Mouse (Mus musculus) testis, postnatal 10 days (tissue): Measurements from ENCODE around the gene Chrnb2.

Experiments
- DNase-seq: peaks from one replicate; pipeline ENCODE4 v3.0.0; 2021; ENCODE audit warnings: low spot score

The Chrnb2 gene

DNA sequence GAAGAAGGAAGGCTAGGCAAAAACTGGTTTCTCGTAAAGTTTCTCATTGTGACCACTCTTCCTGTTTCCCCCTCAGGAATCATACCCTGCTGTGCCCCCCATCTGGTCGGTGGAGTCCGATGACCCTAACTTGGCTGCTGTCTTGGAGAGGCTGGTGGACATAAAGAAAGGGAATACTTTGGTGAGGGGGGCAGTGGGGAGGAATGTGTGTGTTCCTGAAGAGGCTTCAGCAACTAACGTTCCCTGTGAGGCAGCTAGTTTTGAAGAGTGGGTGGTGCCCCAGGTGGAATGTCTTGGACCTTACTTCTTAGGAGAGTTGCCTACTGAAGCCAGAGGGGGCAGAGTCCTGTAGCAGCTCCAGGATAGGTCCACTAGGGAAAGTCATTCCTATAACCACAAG is 11.6 kb upstream of the Chrnb2 start:
- DNase-seq: no peak

DNA sequence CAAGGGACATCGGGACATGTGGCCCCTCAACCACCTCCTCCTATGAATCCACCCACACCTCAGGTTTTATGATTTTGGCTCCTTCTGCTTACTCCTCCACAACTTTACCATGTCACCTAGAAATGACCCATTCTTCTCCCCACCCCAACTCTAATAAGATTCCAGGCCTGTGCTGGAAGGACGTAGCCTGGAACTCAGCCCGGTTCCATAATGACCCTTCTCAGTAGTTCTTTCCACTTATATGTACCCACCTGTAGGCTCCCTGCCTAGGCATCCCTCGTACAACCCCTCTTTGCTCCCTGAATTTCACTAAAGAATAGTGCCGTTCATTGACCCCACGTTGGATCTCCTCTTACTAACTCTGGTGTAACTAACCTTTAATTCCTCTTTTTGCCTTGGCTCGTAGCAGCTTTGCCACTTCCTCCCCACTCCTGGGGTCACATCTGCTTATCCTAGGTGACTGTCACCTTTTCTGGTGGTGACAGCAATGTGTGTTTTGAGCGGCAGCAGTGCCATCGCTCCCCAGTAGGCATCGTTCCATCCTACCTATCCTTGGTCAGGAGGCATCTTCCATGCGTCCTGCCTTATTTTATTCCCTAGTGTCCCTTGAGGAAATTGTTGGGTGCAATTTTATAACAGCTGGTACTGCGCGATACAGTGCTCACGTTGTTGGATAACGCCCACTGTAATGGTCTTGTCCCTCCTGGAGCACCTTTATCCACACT is 10.0 kb upstream of the Chrnb2 start:
- no peak for DNase-seq

DNA sequence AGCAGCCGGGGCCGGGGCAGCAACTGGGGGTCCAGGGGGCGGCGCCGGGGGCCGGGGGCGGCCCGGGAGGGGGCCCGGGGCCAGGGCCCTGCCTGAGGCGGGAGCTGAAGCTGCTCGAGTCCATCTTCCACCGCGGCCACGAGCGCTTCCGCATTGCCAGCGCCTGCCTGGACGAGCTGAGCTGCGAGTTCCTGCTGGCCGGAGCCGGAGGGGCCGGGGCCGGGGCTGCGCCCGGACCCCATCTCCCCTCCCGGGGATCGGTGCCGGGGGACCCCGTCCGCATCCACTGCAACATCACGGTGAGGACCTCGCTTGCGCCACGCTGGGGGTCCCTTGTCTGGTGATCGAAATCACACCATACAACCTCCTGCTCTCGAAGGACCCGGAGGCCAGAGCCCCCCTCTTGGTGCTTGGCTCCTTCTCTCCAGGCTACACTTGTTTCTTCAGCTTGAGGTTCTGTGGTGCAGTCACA is 9.3 kb upstream of the Chrnb2 start:
- DNase-seq: peak; percentile 70

DNA sequence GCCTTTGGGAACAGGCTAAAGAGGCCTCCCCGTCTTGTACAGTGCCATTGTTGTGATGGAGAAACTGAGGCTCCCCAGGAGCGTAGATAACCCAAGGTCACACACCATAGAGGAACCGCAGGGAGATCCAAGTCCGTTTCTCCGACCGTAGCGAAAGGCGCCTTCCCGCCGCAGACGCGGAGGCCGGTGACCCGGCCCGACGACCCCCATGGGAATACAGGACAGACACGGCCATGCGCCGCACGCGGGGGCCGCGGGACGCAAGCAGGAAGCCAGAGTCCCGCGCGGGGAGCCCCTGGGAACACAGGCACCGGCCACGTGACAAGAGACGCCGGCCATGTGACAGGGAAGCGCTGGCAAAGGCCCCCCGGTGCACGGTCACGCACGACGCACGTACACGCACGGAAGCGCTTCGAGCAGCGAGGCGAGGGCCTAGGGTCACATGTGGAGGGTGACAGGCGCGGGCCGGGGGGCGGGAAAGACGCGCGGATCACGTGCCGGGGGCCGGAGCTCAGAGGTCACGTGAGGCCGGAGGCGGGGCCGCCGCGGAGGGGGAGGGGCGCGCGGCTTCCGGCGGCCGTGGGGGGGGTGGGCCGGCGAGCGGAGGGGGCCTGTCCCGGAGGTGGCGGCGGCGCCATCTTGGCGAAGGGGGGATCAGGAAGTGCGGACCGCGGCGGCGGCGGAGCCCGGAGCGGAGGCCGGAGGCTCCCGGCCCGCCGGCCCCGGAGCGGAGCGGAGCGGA is 8.7 kb upstream of the Chrnb2 start, which contains the start of gene Ube2q1:
Gene Ube2q1, plus strand, starts transcription at position 649 of the 742 bp plus-strand sequence.
- DNase-seq: peak; percentile 98

DNA sequence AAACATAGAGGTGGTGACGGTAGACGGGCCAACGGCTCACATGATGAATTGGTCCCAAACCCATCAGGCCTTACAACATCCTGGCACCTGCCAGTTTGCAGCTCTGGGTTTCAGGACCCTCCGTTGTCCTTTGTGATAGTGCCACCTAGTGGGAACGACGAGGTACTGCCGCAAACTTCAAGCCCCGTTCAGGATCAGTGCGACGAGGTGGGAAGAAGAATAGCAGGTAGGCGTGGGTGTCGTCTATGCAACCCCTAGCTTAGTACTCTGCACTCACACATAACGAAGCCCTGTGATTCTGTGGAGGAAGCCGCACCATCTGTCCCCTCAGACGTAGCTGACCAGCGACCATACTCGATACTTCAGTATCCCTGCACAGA is 8.1 kb upstream of the Chrnb2 start:
- DNase-seq: peak; percentile 83

DNA sequence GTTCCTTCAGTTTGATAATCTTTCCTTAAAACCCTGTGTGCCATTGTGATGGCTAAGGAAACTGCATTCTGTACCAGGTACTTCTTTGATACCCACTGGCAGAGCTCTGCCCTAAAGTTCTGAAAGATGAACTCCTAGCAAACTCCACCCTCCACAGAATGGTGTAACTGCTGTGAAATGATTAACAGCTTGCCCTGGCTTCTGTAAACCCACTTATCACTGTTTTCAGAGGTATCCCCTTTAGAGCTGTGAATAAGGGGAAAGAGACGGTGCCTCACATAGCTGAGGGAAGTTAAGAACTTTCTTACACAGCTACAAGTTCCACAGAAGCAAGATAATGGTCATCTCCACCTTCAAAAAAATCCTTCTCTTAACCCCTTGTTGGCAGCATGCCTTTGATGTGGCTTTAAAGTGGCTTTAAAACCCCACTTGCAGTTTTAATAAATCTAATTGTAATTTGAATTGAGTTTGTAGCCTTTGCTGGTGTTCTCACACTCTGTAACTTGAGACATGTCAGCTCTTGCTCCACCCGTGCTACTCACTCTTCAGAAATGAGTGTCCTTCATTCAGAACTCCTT is 6.1 kb upstream of the Chrnb2 start:
- DNase-seq: no peak

DNA sequence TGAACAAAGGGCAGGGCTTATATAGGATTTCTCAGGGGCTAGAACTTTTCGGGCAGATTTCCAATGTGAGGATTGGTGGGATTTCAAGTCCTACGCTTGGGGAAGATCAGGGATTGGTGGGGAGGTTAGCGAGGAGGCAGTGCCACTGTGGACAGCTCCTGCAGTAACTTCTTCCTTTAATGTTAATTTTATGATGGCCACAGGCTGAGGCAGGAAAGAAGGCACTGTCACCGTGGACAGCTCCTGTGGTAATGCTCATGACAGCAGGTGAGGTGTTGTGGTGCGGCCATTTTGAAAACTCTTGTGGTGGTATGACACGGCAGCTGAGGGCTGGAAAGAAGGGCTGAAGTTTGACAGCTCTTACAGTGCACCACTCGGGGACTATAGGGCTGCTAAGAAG is 5.2 kb upstream of the Chrnb2 start:
- DNase-seq: no peak

DNA sequence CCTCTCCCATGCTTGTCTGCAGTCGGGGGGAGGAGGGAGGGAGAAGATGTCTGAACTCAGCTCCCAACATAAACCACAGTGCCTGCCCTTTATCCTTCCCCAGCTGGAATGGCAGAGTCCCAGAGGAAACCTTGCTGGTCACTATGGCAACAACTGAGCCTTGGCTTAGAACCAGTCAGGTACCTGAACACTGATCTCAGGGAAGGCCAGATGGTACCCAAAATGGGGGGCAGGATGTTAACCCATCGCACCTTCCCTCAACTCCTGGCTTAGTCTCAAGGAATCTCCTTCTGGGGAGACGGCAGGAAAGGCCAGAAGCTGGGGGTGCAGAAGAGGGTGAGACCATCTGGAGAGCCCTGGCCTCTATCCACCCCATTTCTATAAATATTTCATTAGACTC is 4.6 kb downstream of the Chrnb2 start:
- DNase-seq: no peak

DNA sequence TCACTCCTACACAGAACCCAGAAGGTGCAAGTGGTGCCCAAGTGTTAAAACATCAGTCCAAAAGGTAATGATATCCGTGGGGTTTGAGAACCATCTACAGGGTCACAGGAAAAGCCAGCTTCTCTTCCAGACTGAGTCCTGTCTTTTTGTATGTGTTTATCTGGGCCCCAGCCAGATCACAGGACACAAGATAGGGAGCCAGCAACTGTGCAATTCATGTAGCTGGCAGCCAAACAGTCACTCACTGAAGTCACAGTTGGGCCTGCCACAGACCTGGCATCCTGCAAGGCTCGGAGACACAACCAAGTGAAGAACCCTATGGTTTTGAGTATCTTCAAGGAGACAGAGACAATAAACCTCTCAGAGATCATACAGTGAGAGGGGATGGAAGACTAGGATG is 6.6 kb downstream of the Chrnb2 start:
- no peak for DNase-seq

DNA sequence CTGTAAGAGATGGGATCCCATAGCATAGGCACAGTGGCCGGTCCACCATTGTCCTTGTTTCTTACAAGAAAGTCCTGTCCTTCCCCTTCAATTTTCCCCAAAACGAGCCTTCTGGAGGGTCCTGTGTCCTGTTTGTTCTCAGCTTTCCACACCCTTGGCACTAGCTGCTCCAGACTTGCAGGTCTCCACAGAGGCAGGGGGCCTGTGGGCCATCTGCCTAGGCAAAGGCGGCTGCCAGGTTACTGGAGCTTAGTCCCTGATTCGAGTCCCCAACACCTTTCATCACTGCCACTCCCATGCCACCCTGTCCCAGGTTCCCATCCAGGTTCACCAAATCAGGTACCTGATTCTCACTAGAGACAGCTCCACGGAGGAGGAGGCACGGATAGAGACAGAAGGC is 9.1 kb downstream of the Chrnb2 start:
- DNase-seq: no peak

DNA sequence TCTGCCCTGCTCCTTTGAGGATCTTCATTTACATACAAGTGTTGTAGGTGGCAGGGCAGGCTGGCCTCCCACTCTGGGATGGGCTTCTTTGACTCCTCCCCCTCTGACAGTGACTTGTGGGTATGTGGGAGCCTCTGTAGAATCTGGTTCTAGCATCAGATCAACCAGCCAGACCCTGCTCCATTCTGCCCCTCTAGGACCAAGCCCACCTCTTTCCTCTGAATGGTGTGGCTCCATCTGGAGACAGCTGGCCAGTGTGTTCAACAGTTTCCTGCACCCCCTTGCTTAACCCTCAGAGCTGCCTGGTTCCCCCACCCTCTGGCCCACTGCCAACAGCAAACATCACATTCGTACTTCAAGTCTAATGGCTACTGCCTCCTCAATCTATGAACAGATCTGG is 12.1 kb downstream of the Chrnb2 start:
- DNase-seq: peak; percentile 65

DNA sequence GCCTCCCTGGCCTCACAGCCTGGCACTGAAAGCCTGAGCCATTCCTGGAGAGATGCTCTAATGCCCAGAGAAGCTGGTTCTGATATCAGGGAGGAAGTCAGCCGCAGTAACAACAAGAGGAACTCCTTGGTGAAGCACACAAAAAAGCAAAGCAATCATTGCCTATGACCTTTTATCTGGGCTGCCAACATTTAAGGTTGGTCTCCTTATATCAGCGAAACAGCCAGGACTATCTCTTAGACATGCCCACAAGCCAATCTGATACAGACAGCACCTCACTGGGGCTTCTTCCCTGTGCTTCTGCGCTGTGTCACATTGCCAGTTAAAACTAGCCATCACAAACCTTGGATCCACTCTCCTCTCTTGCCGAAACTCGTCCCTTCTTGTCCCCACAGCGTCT is 25.9 kb downstream of the Chrnb2 start:
- DNase-seq: no peak

DNA sequence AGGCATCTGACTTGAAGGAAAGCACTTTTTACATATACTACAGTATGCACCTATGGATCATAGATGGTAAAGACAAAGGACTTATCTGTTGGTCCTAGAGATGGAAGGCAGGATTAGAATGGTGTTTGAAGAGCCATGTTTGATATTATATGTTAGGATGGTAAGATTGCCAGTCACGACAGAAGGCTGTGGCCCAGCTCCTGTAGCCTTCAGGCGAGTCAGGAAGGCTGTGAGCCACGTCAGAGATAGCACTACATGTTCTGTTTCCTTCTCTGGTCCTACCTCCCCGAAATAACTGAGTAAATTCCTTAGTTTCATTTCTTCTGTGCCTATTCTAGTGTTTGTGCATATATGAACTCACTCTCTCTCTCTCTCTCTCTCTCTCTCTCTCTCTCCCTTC is 32.3 kb downstream of the Chrnb2 start:
- no peak for DNase-seq

DNA sequence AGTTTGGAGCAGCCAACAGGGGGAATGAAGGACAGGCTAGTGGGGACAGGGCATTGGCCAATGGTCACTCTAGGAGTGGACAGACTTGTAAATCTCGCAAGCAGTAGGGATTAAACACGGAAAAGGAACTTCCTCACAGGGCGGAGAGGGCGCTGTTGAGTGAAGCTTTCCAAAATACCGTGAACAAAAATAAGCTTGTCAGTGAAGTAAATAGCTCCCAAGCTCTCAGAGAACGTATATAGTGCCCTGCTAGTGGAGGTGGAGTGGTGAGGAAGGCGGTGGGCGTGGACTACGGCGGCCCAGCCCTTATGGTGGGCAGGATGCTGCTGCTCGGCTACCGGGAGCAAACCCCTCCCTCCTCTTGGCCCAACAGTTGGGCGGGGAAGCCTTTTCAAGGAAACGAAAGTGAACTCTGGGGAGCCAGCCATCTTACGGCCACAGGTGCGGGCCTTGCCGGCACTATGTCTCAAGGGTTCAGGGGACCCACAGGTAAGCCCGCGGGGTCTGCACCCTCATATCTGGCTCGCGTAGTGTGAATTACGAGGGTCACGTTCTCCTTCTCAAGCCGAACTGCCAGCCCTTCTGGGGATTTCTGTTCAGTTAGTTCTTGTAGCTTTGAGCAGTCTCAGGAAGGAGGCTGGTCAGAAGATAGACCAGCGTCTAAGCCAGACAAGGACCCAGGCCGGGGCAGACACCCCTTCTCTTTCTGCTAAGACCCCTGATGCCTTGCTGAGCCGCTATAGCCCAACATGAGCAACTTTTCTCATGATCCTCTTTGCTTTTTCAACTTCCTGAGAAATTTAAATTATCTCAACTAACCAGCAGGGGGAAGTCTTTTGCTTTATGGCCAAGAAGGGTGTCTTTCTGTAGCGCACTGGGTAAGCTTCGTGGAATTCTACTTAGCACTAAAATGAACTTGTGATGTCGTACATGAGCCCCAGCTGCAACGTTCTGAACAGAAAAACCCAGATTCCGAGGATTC is 33.8 kb downstream of the Chrnb2 start:
- peak; percentile 84 for DNase-seq

DNA sequence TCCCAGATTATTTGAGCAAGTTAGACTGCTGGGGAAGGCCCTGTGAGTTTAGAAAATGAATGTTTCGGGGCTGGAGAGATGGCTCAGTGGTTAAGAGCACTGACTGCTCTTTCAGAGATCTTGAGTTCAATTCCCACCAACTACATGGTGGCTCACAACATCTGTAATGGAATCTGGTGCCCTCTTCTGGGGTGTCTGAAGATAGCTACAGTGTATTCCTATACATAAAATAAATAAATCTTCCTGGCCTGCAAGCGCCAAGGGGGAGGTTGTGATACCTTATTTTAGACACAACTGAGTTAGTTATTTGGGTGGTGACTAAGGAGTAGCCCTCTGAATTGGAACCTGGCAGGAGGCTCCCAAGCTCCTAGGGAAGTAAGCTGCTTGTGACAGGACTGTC is 35.6 kb downstream of the Chrnb2 start:
- no peak for DNase-seq

DNA sequence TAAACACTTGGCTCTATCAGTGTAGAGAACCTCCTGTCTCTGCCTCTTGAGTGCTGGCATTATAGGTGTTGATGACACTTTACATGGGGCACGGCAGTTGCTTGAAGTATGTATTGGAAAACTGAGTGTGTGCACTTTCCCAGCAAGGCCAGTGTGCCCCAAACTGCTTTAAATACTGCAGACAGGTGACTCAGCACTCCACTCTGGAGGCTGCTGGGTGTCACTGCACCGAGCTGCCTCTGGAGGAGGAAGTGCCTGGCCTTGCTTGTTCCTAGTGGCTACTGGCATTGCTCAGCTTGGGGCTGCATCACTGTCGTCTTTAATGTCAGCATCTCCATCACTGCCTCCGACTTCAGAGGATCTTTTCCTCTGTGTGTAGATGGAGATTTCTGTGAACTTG is 37.4 kb downstream of the Chrnb2 start:
- peak; percentile 51 for DNase-seq

DNA sequence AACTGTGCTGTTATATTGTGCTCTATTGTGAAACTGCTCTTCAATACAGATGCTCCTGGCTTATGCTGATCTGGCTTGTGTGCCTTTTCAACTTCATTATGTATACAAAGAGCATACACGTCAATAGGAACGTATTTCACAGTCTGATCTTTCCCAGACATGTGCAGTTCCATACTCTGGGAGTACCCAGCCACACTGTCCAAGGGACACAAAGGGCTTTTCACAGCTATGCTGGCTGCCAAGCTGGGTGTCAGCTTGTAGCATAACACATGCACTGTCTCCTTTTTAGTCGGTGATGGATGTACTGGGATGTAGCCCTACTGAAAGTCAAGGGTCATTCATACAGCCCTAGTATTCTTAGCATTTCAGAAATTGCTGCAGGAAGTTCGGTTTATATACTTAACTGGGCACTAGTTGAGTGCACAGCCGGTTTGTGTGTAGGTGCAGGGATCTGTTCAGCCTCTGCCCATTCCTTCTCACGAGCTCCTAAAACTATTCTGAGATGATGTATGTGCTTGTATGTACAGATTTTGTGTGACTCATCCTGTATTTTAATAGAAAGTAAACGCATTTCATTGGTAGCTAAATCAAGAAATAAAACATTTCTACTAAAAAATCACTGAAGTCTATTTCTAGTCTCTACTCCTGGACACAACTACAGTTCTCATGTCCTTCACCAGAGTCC is 40.9 kb downstream of the Chrnb2 start:
- no peak for DNase-seq

DNA sequence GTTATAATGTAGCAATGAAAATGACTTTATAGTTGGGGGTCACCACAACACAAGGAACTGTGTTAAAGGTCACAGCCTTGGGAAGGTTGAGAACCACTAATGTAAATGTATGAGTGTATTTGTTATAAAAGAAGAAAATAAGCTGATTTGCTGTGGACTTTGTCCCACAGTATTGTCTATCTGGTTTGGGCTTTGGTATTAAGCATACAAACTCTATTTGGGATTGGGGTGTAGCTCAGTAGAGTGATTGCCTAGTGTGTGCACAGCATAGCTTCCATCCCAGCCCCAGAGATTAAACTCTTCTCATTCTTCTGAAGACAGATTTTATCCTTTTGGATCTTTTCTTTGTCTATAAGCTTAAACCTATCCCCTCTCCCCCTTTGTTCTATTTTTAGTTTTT is 42.4 kb downstream of the Chrnb2 start:
- DNase-seq: no peak

DNA sequence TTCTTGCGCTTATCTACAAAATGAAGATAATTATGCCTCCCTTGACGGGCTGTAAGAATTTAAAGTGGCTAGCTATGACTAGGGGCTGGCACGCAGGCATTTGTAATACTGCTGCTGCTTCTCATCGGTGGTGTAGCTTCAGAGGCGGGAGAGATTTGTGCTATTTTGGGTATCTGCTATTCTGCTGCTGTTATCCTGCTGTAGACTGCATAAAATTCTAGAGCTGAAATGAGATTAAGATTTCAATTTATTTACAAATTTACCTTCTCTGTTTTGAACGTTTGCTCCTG is 48.5 kb downstream of the Chrnb2 start:
- no peak for DNase-seq

DNA sequence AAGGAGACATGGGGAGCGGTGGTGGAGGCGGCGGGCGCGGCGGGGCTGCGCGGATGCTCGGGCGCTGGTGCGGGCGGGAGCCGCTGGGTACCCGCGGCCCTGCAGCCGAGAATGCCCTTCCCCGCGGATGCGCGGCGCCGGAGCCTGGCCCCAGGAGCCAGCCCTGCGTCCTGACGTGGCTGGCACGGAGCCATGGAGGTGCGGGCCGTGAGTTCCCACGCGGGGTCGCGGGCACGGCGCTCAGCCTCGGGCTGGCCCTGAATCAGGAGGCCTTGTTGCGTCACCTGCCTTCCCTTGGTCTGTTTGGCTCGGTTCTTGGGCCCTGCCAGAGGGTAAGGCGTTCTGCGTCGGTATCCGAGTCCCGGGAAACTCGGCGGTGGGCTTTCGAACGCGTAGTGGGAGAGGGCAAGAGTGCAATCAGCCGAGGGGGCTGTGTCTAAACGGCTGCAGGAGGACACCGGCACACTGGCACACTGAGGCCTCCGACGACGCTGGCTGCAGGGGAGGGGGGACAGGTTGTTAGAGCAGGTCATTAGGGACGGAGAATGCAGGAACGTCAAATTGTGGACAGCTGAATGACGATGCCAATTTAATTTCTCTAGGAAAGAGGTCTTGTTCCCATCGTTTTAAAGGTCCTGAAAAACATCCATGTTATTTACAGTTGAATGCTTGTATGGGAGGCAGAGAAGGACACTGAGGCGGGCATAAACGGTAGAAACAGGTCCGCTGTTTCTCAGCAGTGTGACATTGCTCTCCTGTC is 49.0 kb downstream of the Chrnb2 start:
- DNase-seq: peak; percentile 80
